Mouse (Mus musculus) stomach, postnatal 0 days (tissue): ENCODE data around the gene Utrn. TPM values are rescaled to one million over a fixed set of nuclear protein-coding genes. Genes with fewer than 3 reads are reported as not detected.

Source experiments
- ATAC-seq: fragments of 200-750 bp; cut with Nextera tagmentation; 2 replicates; pipeline ENCODE4 v1.8.0; 2017; ENCODE audit not compliant: low FRiP score, low TSS enrichment
- DNase-seq: peaks from one replicate; pipeline ENCODE4 v3.0.0-alpha.2; 2016; ENCODE audit warnings: low spot score
- H3K27ac ChIP-seq: fragments of 300-500 bp; sonication (generic); replicated peaks from 2 replicates; pipeline ENCODE4 v1.5.1; 2014; ENCODE audit warnings: mild to moderate bottlenecking, control low read depth
- H3K27me3 ChIP-seq: fragments of 300-500 bp; sonication (generic); 2 replicates; pipeline ENCODE4 v1.6.1; 2014; ENCODE audit warnings: low read length; ENCODE audit not compliant: control insufficient read depth, insufficient read depth
- H3K36me3 ChIP-seq: fragments of 300-500 bp; sonication (generic); 2 replicates; pipeline ENCODE4 v1.6.1; 2014; ENCODE audit warnings: low read length, mixed read lengths; ENCODE audit not compliant: control insufficient read depth, insufficient read depth
- H3K4me1 ChIP-seq: fragments of 300-500 bp; sonication (generic); replicated peaks from 2 replicates; pipeline ENCODE4 v1.6.1; 2014; ENCODE audit warnings: antibody characterized with exemption; ENCODE audit not compliant: control insufficient read depth, insufficient read depth
- H3K4me2 ChIP-seq: fragments of 300-500 bp; sonication (generic); replicated peaks from 2 replicates; pipeline ENCODE4 v1.6.1; 2014; ENCODE audit warnings: low read depth, mild to moderate bottlenecking, control low read depth, moderate library complexity
- H3K4me3 ChIP-seq: fragments of 300-500 bp; sonication (generic); 2 replicates; pipeline ENCODE4 v1.5.1; 2014; ENCODE audit warnings: low read depth, low read length, control low read depth
- H3K9ac ChIP-seq: fragments of 300-500 bp; sonication (generic); 2 replicates; pipeline ENCODE4 v1.6.1; 2014; ENCODE audit warnings: mild to moderate bottlenecking, low read length, control low read depth, mixed read lengths
- H3K9me3 ChIP-seq: fragments of 300-500 bp; sonication (generic); 2 replicates; pipeline ENCODE4 v1.6.1; 2016; ENCODE audit warnings: low read length; ENCODE audit not compliant: control insufficient read depth
- CTCF ChIP-seq: IDR thresholded peaks from 2 replicates; pipeline ENCODE4 v1.5.1; 2016; ENCODE audit warnings: antibody characterized with exemption, low read depth, mild to moderate bottlenecking, moderate library complexity
- EP300 ChIP-seq: optimal IDR thresholded peaks from 2 replicates; pipeline ENCODE3; 2016; ENCODE audit warnings: antibody characterized with exemption
- whole genome bisulfite sequencing: fragments of 180-500 bp; shearing (Covaris S2); extraction: QIAGEN DNeasy Blood & Tissue Kit; methylation state at CpG from one replicate; pipeline ENCODE4 v1.1.7; 2014; 5-methylcytosine and 5-hydroxymethylcytosine counted together
- polyA plus RNA-seq: library from polyadenylated mRNA; unstranded; fragments of >200 nt; fragmentation: Nextera tagmentation; extraction: Ambion mirVana; gene quantifications from 2 replicates; pipeline ENCODE4 v1.2.1, GENCODE M21; 2015

Utrn gene
- polyA plus RNA-seq, 1 experiment from 2014 or later, result 40.4 TPM

DNA sequence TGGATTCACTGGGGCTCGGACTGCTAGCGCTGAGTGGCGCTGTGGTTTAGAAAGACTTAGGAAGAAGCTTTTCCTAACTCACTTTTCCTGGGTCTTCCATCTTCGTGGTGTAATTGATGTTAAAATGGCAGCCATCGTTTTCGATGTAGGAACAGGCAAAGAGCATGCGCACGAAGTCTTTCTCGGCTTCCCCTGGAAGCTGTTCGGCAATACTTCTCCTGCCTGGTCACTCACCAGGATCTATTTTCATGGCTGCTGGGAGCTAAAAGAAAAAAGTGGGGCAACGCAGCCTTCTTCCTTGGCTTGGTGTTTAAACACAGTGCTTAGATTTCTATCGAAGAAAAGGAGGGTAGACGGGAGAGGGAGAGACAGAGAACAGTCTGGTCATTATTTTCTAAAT is 42.3 kb upstream of the Utrn start:
- Histone ChIP-seq H3K4me3 (no peak overlapping the region), H3K9me3 (no peaks in the 10 kb centered on the region), H3K9ac (no peak overlapping the region), H3K4me1 (no peaks in the 10 kb centered on the region), H3K27ac (no peak overlapping the region), H3K36me3 (no peaks in the 10 kb centered on the region), H3K4me2 (peak overlapping the region; percentile 37), H3K27me3 (no peaks in the 10 kb centered on the region)
- TF ChIP-seq CTCF (no peak), EP300 (no peak)
- ATAC-seq, result no peak
- WGBS, result 84% methylated on average over 13 of the region's 13 CpGs
- DNase-seq, result no peak

DNA sequence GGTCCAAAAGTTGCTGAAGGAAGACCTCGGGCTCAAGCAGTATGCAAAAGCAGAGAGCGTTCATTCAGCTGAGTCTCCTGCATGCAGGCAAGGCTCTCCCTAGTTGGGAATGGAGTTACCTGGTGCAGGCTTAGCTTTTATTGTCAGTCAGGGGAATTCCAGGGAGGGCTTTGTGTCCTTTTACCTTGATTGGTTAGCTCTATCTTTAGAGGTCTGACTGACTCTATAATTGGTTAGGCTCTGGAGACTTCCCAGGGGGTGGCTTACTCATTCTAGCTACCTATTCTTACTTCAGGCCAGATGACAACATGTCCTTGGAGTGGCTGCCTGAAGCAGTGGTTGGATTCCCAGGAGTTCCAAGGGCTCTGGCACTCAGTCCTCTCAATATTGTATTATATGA is 40.7 kb upstream of the Utrn start:
- H3K4me2 ChIP-seq, result no peak overlapping the region
- no peak overlapping the region for H3K4me3 ChIP-seq
- no peak for DNase-seq
- no peak overlapping the region for H3K9ac ChIP-seq
- H3K9me3 ChIP-seq, result no peaks in the 10 kb centered on the region
- ATAC-seq, result no peak
- H3K27me3 ChIP-seq, result no peaks in the 10 kb centered on the region
- no peaks in the 10 kb centered on the region for H3K36me3 ChIP-seq
- no peak overlapping the region for H3K27ac ChIP-seq
- no peak for TF ChIP-seq EP300
- TF ChIP-seq CTCF, result no peak
- H3K4me1 ChIP-seq, result no peaks in the 10 kb centered on the region
- WGBS, result 95% methylated on average over 2 of the region's 2 CpGs

DNA sequence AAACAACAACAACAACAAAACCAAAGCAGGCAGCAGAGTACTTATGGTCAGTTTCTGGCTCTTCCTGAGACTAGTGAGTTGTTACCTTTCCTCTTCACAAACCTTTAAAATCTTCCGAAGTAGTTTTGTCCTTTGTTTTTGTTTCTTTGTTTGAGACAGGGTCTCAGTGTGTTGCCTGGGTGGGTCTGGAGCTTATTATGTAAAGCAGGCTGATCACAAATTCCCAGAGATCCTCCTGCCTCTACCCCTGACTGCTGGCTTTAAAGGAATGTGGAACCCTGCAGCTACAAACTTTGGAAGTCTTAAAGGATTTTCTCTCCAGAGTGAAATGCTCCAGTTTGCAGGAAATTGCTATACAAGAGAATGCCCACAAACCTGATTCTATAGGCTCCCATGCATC is 40.0 kb upstream of the Utrn start:
- TF ChIP-seq CTCF (no peak), EP300 (no peak)
- Histone ChIP-seq H3K9ac (no peak overlapping the region), H3K4me3 (no peak overlapping the region), H3K4me2 (no peak overlapping the region), H3K9me3 (no peaks in the 10 kb centered on the region), H3K27me3 (no peaks in the 10 kb centered on the region), H3K4me1 (no peaks in the 10 kb centered on the region), H3K27ac (no peak overlapping the region), H3K36me3 (no peaks in the 10 kb centered on the region)
- no peak for ATAC-seq
- DNase-seq, result no peak
- WGBS, result 73% methylated on average over 1 of the region's 1 CpGs

DNA sequence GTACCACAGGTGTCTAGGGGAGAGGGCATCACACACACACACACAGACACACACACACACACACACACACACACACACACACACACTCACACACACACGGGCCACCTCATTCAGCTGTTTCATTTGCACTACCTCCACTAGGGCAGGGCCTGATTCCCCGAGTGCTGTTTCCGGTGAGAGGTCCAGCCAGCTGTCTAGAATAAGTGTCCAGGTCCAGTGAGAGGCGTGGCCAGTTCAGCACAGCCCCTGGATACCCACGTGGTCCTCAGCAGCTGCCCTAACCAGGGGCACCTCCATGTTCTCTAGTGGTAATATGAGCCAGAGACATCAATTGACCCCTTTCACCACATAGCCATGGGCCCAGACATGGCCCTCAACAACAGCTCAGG is 35.0 kb upstream of the Utrn start:
- Histone ChIP-seq H3K4me1 (no peaks in the 10 kb centered on the region), H3K27me3 (no peaks in the 10 kb centered on the region), H3K27ac (no peak overlapping the region), H3K36me3 (no peaks in the 10 kb centered on the region), H3K4me2 (no peak overlapping the region), H3K9ac (no peak overlapping the region), H3K9me3 (no peaks in the 10 kb centered on the region), H3K4me3 (no peak overlapping the region)
- WGBS, result 63% methylated on average over 5 of the region's 5 CpGs
- peak; percentile 60 for ATAC-seq
- no peak for DNase-seq
- no peak for TF ChIP-seq CTCF
- TF ChIP-seq EP300, result no peak

DNA sequence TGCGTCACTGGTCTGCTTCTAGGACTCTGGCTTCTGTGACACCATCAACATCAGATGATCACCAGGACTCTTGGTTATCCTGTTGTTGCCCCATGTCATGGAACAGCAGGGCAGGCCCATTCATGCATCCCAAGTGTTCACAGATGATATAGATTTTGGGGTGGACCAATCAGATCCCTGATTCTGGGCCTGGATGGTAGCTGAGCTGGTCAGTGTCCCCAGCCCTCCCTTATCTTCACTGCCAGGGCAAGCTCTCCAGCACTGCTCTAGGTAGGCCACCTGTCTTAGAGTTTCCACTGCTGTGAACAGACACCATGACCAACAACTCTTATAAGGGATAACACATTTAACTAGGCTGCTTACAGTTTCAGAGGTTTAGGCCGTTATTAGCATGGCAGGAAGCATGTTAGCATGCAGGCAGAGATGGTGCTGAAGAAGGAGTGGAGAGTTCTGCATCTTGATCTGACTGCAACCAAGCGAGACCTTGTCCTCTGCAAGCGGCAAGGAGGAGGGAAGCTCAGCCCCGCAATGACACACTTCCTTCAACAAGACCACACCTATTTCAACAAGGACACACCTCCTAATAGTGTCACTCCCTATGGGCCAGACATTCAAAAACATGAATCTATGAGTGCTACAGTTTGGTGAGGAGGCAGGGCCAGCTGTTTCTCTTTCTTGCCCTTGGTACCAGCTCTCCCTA is 34.4 kb upstream of the Utrn start:
- Histone ChIP-seq H3K4me3 (no peak overlapping the region), H3K4me2 (no peak overlapping the region), H3K9me3 (no peaks in the 10 kb centered on the region), H3K4me1 (no peaks in the 10 kb centered on the region), H3K27me3 (no peaks in the 10 kb centered on the region), H3K36me3 (no peaks in the 10 kb centered on the region), H3K27ac (no peak overlapping the region), H3K9ac (no peak overlapping the region)
- TF ChIP-seq CTCF (no peak), EP300 (no peak)
- WGBS, result 60% methylated on average over 5 of the region's 5 CpGs
- DNase-seq (peak; percentile 37), ATAC-seq (peak; percentile 87)

DNA sequence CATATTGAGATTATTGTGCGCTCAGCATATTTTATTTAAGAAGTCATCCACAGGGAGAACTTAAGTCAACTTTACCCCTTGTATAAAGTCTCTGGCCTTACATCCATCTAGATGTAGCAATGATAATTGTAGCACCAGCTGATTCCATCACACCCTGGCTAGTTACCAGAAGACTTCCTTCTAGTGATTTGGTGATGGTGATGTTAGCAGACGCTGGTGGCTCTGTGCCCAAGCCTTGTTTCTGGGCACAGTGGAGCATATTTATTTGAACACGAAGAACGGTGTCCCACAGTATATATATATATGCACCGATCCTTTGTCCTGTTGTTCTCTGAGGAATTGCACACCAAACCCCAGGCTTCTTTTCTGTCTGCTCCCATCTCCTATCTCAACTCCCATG is 30.7 kb upstream of the Utrn start:
- H3K4me2 ChIP-seq, result no peak overlapping the region
- no peaks in the 10 kb centered on the region for H3K27me3 ChIP-seq
- 82% methylated on average over 5 of the region's 5 CpGs for WGBS
- H3K36me3 ChIP-seq, result no peaks in the 10 kb centered on the region
- no peak for TF ChIP-seq CTCF
- no peak for TF ChIP-seq EP300
- ATAC-seq (no peak), DNase-seq (no peak)
- no peak overlapping the region for H3K9ac ChIP-seq
- no peaks in the 10 kb centered on the region for H3K4me1 ChIP-seq
- H3K9me3 ChIP-seq, result no peaks in the 10 kb centered on the region
- no peak overlapping the region for H3K4me3 ChIP-seq
- no peak overlapping the region for H3K27ac ChIP-seq
